Mouse (Mus musculus) neural tube, embryonic 13.5 days (tissue): ENCODE results near the gene Shank2. TPM values are rescaled to one million over a fixed set of nuclear protein-coding genes. Genes with fewer than 3 reads are reported as not detected.
A peak's percentile ranks its signal among the peaks of the same experiment; 100 is the strongest.

Experiments
- ATAC-seq: fragments of 200-750 bp; cut with Nextera tagmentation; 2 replicates; pipeline ENCODE4 v1.8.0; 2017; ENCODE audit warnings: low read depth, mild to moderate bottlenecking, moderate TSS enrichment, moderate library complexity
- H3K27ac ChIP-seq: fragments of 300-500 bp; sonication (generic); replicated peaks from 2 replicates; pipeline ENCODE4 v1.5.1; 2015; ENCODE audit warnings: moderate library complexity, mild to moderate bottlenecking, inconsistent platforms
- H3K27me3 ChIP-seq: fragments of 300-500 bp; sonication (generic); 2 replicates; pipeline ENCODE4 v1.6.1; 2015; ENCODE audit warnings: mild to moderate bottlenecking, inconsistent platforms
- H3K36me3 ChIP-seq: fragments of 300-500 bp; sonication (generic); 2 replicates; pipeline ENCODE4 v1.6.1; 2015; ENCODE audit warnings: mild to moderate bottlenecking, inconsistent platforms
- H3K4me1 ChIP-seq: fragments of 300-500 bp; sonication (generic); replicated peaks from 2 replicates; pipeline ENCODE4 v1.6.1; 2015; ENCODE audit warnings: inconsistent platforms
- H3K4me2 ChIP-seq: fragments of 300-500 bp; sonication (generic); 2 replicates; pipeline ENCODE4 v1.6.1; 2015; ENCODE audit warnings: inconsistent platforms, mild to moderate bottlenecking, moderate library complexity
- H3K4me3 ChIP-seq: fragments of 300-500 bp; sonication (generic); 2 replicates; pipeline ENCODE4 v1.5.1; 2015; ENCODE audit warnings: mild to moderate bottlenecking, inconsistent platforms
- H3K9ac ChIP-seq: fragments of 300-500 bp; sonication (generic); 2 replicates; pipeline ENCODE4 v1.6.1; 2015; ENCODE audit warnings: moderate library complexity, mild to moderate bottlenecking, inconsistent platforms
- H3K9me3 ChIP-seq: fragments of 300-500 bp; sonication (generic); 2 replicates; pipeline ENCODE4 v1.6.1; 2016; ENCODE audit warnings: inconsistent platforms
- WGBS: fragments of 180-500 bp; shearing (Covaris S2); methylation state at CpG from one replicate; pipeline ENCODE4 v1.1.7; 2015; 5-methylcytosine and 5-hydroxymethylcytosine counted together
- polyA plus RNA-seq: library from polyadenylated mRNA; unstranded; fragments of >200 nt; fragmentation: Nextera tagmentation; extraction: Ambion mirVana; gene quantifications from 2 replicates; pipeline ENCODE4 v1.2.1, GENCODE M21; 2015

Gene Shank2
- polyA plus RNA-seq, 1 experiment from 2014 or later: 6.7 TPM

DNA sequence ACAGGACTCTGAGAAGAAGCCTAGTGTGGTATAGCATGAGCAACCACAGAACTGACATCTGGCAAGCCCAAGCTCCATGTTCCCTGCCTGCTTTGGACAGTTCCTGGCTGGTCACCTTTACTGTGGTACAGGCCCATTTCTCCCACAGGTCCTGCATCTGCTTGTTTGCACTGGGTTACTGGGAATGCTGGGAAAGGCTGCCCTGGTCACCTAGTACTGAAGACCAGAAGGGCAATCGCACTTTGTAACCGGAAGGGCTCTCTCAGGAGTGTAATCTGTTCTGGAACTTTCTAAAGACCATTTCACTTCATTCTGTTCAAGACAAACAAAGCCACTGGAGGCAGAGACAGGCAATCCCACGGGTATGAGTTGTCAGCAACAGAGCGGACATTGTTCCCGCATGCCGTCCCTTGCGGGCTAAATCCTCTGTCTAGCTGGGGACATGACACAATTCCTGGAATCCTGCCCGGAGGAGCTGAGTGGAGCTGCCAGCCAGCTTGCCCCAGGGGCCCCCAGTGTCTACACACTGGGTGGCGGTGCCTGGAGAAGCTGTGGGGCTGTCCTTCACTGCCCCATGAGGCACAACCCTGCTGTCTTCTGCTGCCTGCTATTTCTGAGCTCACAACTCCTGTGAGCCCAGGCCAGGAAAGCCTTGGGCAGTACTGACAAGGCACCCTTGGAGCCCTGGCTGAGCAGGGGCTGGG is 36.4 kb downstream of the Shank2 start:
- 41% methylated on average over 9 of the region's 9 CpGs for WGBS
- Histone ChIP-seq H3K4me3 (no peak overlapping the region), H3K36me3 (no peaks in the 10 kb centered on the region), H3K9me3 (no peaks in the 10 kb centered on the region), H3K9ac (no peak overlapping the region), H3K27ac (peak overlapping the region; percentile 83), H3K4me2 (no peak overlapping the region), H3K27me3 (no peaks in the 10 kb centered on the region), H3K4me1 (peaks cover 20% of the 10 kb centered on the region)
- ATAC-seq: peak; percentile 90

DNA sequence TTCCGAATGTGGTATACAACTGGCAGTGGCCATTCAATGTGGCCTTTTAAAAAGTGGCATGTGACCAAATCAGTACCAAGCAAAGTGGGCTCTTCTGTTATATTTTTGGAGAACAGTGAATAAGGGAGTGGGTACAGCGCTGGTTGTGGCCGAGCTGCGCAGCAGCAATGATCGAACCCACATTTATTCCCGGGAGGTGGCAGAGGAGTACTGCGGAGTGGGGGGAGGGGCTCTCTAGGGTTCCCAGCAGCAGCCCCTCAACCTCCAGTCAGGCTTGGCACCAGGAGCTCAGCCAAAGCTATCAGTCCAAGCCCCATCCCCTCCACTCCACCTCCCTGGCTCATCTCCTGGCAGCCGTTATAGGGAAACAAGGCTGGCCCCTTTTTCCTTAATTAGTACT is 37.0 kb downstream of the Shank2 start:
- WGBS: 65% methylated on average over 8 of the region's 8 CpGs
- peak; percentile 67 for ATAC-seq
- H3K4me3 ChIP-seq: no peak overlapping the region

DNA sequence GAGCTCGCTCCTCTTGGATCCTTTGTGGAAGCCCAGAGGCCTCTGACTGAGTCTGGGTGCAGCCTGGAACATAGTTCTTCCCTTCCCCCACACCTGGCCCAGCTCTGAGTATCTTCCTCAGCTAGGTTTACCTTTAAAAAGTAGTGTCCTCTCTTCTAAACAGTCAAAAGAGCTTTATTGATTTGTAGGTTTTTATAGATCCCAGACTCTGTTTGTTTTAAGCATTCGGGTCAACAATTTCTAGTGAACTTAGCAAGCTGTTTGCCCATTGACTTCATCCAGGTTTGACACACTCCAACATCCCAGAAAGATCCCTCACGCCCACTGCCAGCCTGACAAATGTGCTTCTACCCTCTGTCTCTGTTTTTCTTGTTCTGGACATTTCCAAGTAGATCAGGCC is 38.6 kb downstream of the Shank2 start:
- Histone ChIP-seq H3K27me3 (no peaks in the 10 kb centered on the region), H3K9ac (no peak overlapping the region), H3K36me3 (no peaks in the 10 kb centered on the region), H3K4me3 (no peak overlapping the region), H3K9me3 (no peaks in the 10 kb centered on the region), H3K4me1 (peaks cover 20% of the 10 kb centered on the region), H3K4me2 (no peak overlapping the region), H3K27ac (no peak overlapping the region)
- no peak for ATAC-seq
- WGBS: 74% methylated on average over 3 of the region's 3 CpGs

More for the DNA sequence above, 37.0 kb downstream of the Shank2 start:
- Histone ChIP-seq H3K27me3 (no peaks in the 10 kb centered on the region), H3K27ac (peak overlapping the region; percentile 83), H3K9me3 (no peaks in the 10 kb centered on the region), H3K36me3 (no peaks in the 10 kb centered on the region), H3K4me1 (peaks cover 20% of the 10 kb centered on the region), H3K9ac (no peak overlapping the region), H3K4me2 (no peak overlapping the region)

DNA sequence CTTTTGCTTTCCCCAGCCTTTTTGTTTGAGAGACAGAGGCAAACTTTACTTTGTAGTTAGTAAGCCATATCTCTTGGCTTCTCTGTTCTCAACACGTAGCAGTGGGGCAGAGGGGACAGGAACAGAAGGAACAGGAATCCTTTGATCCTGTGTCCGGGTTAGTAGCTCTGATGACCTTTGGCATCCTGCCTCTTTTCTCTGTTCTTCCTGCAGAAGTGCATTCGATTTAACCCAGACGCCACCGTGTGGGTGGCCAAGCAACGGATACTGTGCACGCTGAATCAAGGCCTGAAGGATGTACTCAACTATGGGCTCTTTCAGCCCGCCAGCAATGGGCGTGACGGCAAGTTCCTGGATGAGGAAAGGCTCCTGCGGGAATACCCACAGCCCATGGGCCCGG is 50.3 kb downstream of the Shank2 start:
- Histone ChIP-seq H3K9ac (no peak overlapping the region), H3K4me1 (no peaks in the 10 kb centered on the region), H3K27me3 (no peaks in the 10 kb centered on the region), H3K36me3 (no peaks in the 10 kb centered on the region), H3K27ac (no peak overlapping the region), H3K4me3 (no peak overlapping the region), H3K9me3 (no peaks in the 10 kb centered on the region), H3K4me2 (no peak overlapping the region)
- 9% methylated on average over 12 of the region's 12 CpGs for WGBS
- ATAC-seq: no peak

DNA sequence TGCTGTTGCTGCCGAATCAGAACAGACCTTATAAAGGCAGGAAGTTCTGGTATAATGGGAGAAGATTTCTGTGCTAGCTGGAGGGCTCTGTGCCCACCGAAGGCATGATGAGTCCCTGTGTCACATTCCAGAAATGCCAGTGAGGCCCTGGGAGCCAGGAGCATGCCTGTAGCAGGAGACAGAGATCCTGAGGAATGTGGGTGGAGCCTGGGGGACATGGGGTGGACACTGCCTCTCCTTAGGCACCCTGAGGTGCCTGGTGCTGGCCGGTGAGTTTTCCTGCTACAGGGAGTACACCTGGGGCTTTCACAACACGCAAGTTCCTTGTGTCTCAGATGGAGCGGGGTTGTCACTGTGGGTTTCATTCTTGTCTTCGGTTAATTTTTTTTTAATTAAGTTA is 53.5 kb downstream of the Shank2 start:
- no peaks in the 10 kb centered on the region for H3K4me1 ChIP-seq
- no peak for ATAC-seq
- H3K9me3 ChIP-seq: no peaks in the 10 kb centered on the region
- H3K36me3 ChIP-seq: no peaks in the 10 kb centered on the region
- no peak overlapping the region for H3K4me2 ChIP-seq
- H3K4me3 ChIP-seq: no peak overlapping the region
- H3K9ac ChIP-seq: no peak overlapping the region
- no peak overlapping the region for H3K27ac ChIP-seq
- no peaks in the 10 kb centered on the region for H3K27me3 ChIP-seq
- WGBS: 77% methylated on average over 6 of the region's 6 CpGs

DNA sequence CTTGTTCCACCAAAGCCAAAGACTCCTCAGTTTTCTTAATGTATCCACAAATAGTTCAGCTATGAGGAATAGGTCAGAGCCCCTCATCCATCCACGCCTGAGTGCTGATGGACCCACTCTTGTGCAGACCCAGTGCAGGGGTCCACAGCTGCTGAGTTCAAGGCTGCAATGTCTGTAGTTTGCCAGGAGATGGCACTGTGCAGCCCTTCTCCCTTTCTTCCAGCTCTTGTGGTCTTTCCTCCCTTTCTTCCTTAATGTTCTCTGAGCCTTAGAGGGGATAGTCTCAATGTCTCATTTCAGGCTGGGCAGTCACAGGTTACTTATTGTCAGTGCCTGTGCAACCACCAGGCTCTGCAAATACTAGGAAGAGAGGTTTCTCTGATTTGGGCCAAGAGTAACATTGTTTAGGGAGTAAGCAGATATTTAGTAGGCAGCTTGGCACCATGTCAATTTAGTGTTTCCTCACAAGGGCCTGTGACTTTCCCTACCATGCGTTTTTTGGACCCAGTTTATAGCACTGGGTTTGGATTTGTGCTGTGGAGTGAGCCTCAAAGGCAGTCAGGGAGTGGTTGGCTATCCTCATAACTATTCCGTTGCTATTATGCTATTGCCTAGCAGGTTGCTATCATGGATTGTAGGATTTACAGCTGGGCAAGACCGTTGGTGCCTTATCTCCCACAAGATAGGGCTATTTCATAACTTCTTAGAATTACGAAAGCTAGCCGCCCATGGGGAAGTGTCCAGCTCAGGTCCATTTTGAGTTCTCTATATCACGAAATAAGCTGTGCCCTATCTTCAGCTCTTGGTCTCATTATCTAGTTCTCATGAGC is 54.2 kb downstream of the Shank2 start:
- ATAC-seq: no peak
- no peaks in the 10 kb centered on the region for H3K9me3 ChIP-seq
- no peak overlapping the region for H3K4me2 ChIP-seq
- H3K4me3 ChIP-seq: no peak overlapping the region
- H3K9ac ChIP-seq: no peak overlapping the region
- 74% methylated on average over 7 of the region's 7 CpGs for WGBS
- no peaks in the 10 kb centered on the region for H3K27me3 ChIP-seq
- H3K27ac ChIP-seq: no peak overlapping the region
- no peaks in the 10 kb centered on the region for H3K4me1 ChIP-seq
- no peaks in the 10 kb centered on the region for H3K36me3 ChIP-seq

DNA sequence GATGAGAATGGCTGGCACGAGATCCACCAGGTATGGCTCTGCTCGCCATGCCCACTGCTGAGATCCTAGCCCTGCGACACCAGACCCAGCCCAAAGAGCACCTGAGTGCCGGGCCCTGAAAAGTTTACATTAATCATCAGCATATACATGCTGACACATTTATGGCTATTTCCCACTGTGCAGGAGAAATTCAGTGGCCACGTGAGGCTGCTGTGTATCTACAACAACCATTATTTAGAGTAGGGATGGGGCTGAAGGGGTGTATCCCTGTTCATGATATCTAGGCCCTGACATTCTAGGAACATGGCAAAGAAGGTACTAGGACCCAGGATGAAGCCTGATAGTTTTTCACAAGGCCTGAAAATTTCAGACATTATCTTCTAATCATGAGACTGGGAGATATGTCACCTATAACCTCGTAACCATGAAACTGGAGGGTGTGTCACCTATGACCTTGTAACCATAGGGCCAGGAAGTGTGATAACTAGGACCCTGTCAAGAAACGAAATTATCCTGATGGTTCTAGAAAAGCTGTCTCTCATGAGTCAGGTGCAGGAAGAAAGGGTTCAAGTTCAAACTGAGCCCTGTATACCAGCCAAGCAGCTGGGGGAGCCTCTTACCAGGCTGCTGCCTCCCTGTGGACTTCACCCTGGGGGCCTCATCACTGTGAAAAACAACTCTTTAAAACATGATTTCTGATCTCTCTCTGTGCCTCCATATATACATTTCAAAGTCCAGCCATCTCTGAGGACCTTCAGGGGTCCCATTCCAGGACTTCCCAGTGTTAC is 68.6 kb downstream of the Shank2 start:
- ATAC-seq: no peak
- H3K4me1 ChIP-seq: no peaks in the 10 kb centered on the region
- H3K9ac ChIP-seq: no peak overlapping the region
- no peak overlapping the region for H3K4me2 ChIP-seq
- H3K27ac ChIP-seq: no peak overlapping the region
- H3K36me3 ChIP-seq: no peaks in the 10 kb centered on the region
- no peaks in the 10 kb centered on the region for H3K9me3 ChIP-seq
- H3K27me3 ChIP-seq: no peaks in the 10 kb centered on the region
- WGBS: 73% methylated on average over 7 of the region's 7 CpGs
- H3K4me3 ChIP-seq: no peak overlapping the region

DNA sequence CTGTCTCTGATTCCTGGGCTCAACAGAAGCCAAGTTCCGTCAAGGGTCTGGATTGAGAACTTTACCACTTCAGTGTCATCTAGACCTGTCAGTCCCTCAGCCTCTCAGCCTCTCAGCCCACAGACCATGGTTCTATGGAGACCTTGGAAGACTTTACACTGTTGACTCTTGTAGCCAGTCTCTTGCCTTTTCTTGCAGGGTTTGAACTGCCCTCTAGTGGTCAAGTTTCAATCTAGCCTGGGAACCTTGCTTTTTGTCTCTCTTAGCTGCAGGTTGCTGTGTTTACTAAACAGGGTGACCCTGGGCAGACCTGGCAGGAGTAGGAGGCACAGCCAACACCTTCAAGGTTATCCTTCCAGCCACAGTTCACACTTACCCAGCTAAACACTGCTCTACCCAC is 70.5 kb downstream of the Shank2 start:
- Histone ChIP-seq H3K9me3 (no peaks in the 10 kb centered on the region), H3K36me3 (no peaks in the 10 kb centered on the region), H3K9ac (no peak overlapping the region), H3K4me1 (no peaks in the 10 kb centered on the region), H3K4me3 (no peak overlapping the region), H3K27ac (no peak overlapping the region), H3K27me3 (no peaks in the 10 kb centered on the region), H3K4me2 (no peak overlapping the region)
- 47% methylated on average over 1 of the region's 1 CpGs for WGBS
- ATAC-seq: no peak

DNA sequence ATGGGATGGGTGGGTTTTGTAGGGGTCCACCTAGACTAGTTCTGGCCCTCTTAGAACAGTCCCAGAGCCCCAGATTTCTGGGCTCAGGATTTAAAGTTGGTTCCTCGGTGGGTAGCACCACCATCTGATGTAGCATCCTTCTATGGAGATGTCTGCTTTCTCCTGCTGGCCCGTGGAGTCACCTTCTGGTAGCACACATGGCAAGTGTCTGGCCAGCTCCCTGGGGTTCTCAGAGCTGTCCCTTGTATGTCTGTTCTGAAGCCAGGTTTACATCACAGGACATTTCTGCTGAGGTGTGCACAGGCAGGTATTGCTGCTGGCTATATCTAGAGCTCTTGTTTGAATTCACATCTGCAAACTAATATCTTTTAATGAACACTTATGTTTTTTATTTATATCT is 71.1 kb downstream of the Shank2 start:
- Histone ChIP-seq H3K9me3 (no peaks in the 10 kb centered on the region), H3K4me1 (no peaks in the 10 kb centered on the region), H3K36me3 (no peaks in the 10 kb centered on the region), H3K27me3 (no peaks in the 10 kb centered on the region), H3K27ac (no peak overlapping the region), H3K4me2 (no peak overlapping the region), H3K9ac (no peak overlapping the region), H3K4me3 (no peak overlapping the region)
- no peak for ATAC-seq
- WGBS: 88% methylated on average over 2 of the region's 2 CpGs

DNA sequence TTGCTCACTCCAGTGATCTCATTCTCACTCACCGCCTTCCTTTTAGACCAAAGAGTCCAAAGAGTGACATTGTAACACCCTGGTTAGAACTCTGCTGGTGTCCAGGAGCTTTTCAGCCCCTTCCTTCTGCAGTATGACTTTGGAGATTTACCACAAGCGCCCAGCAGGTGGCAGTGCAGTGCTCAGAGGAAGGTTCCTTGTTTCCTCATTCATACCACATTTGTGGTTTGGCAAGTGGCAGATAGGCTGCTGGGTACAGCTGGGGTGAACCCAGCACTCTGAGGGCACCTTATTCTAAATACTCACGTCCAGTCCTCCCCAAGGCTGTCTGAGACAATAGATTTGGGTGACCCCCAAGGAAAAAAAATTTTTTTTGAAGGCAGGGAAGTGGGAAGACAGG is 73.0 kb downstream of the Shank2 start:
- Histone ChIP-seq H3K36me3 (no peaks in the 10 kb centered on the region), H3K4me3 (no peak overlapping the region), H3K27ac (no peak overlapping the region), H3K27me3 (no peaks in the 10 kb centered on the region), H3K4me2 (no peak overlapping the region), H3K9me3 (no peaks in the 10 kb centered on the region), H3K9ac (no peak overlapping the region), H3K4me1 (no peaks in the 10 kb centered on the region)
- 25% methylated on average over 3 of the region's 3 CpGs for WGBS
- 0 out of 2 replicates have a peak, but pooled peaks have one; percentile 56 for ATAC-seq

DNA sequence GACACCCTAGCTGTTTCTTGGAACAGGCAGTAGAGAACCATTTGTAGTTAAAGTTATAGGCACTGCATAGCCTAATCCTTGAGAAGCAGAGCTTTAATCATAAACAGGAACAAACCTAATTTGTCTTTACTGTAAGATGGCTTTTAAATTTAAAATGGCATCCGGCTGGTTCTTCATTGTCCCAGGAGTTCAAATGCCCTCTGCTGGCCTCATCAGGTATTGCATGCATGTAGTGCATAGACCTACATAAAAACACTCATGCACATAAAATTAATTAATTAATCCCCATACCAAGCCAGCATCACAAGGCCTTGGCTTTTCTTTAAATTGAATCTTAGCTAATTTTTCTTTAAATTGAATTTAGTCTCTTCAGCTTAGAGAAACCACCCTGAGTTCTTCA is 76.9 kb downstream of the Shank2 start:
- H3K9ac ChIP-seq: no peak overlapping the region
- H3K4me3 ChIP-seq: no peak overlapping the region
- H3K27me3 ChIP-seq: no peaks in the 10 kb centered on the region
- WGBS: 89% methylated on average over 1 of the region's 1 CpGs
- H3K4me1 ChIP-seq: no peaks in the 10 kb centered on the region
- H3K27ac ChIP-seq: no peak overlapping the region
- no peak overlapping the region for H3K4me2 ChIP-seq
- no peaks in the 10 kb centered on the region for H3K9me3 ChIP-seq
- H3K36me3 ChIP-seq: no peaks in the 10 kb centered on the region
- ATAC-seq: no peak

DNA sequence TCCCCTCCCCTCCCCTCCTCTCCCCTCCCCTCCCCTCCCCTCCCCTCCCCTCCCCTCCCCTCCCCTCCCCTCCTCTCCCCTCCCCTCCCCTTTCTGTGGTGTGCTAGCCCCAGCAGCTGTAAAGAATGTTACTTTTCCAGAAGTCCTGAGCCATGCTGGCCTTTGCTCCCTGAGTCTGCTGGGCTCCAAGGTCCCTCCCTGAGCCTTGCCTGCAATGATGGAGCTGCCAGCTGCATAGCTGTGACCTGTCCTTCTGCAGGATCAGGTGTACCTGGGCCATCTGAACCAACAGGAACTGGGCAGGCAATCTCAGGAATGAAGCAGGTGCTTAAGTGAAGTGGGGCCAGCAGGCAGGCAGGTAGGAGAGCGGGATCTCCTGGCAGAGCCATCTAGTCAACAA is 78.1 kb downstream of the Shank2 start:
- H3K4me1 ChIP-seq: no peaks in the 10 kb centered on the region
- WGBS: 100% methylated on average over 1 of the region's 1 CpGs
- H3K4me2 ChIP-seq: no peak overlapping the region
- H3K36me3 ChIP-seq: no peaks in the 10 kb centered on the region
- H3K27ac ChIP-seq: no peak overlapping the region
- ATAC-seq: no peak
- H3K27me3 ChIP-seq: no peaks in the 10 kb centered on the region
- no peak overlapping the region for H3K9ac ChIP-seq
- no peaks in the 10 kb centered on the region for H3K9me3 ChIP-seq
- H3K4me3 ChIP-seq: no peak overlapping the region
